Mouse (Mus musculus) stomach, embryonic 15.5 days (tissue): ENCODE data around the gene Zfp644. TPM values are rescaled to one million over a fixed set of nuclear protein-coding genes. Genes with fewer than 3 reads are reported as not detected.

ENCODE experiments used
- ATAC-seq: fragments of 200-750 bp; cut with Nextera tagmentation; 2 replicates; pipeline ENCODE4 v1.8.0; 2017; ENCODE audit warnings: low read depth, moderate number of reproducible peaks, moderate TSS enrichment; ENCODE audit not compliant: insufficient read depth, low FRiP score
- H3K27ac ChIP-seq: fragments of 300-500 bp; sonication (generic); 2 replicates; pipeline ENCODE4 v1.5.1; 2015; ENCODE audit warnings: mild to moderate bottlenecking, inconsistent platforms
- H3K27me3 ChIP-seq: fragments of 300-500 bp; sonication (generic); replicated peaks from 2 replicates; pipeline ENCODE4 v1.6.1; 2015; ENCODE audit warnings: inconsistent platforms
- H3K36me3 ChIP-seq: fragments of 300-500 bp; sonication (generic); 2 replicates; pipeline ENCODE4 v1.6.1; 2015; ENCODE audit warnings: inconsistent platforms
- H3K4me1 ChIP-seq: fragments of 300-500 bp; sonication (generic); 2 replicates; pipeline ENCODE4 v1.6.1; 2015; ENCODE audit warnings: inconsistent platforms
- H3K4me2 ChIP-seq: fragments of 300-500 bp; sonication (generic); 2 replicates; pipeline ENCODE4 v1.6.1; 2015; ENCODE audit warnings: mild to moderate bottlenecking, inconsistent platforms
- H3K4me3 ChIP-seq: fragments of 300-500 bp; sonication (generic); replicated peaks from 2 replicates; pipeline ENCODE4 v1.5.1; 2015; ENCODE audit warnings: inconsistent platforms
- H3K9ac ChIP-seq: fragments of 300-500 bp; sonication (generic); 2 replicates; pipeline ENCODE4 v1.6.1; 2015; ENCODE audit warnings: inconsistent platforms
- H3K9me3 ChIP-seq: fragments of 300-500 bp; sonication (generic); 2 replicates; pipeline ENCODE4 v1.6.1; 2016; ENCODE audit warnings: inconsistent platforms
- WGBS: fragments of 180-500 bp; shearing (Covaris S2); methylation state at CpG from one replicate; pipeline ENCODE4 v1.1.7; 2015; 5-methylcytosine and 5-hydroxymethylcytosine counted together
- polyA plus RNA-seq: library from polyadenylated mRNA; unstranded; fragments of >200 nt; fragmentation: Nextera tagmentation; extraction: Ambion mirVana; gene quantifications from 2 replicates; pipeline ENCODE4 v1.2.1, GENCODE M21; 2015

Zfp644 gene
- polyA plus RNA-seq, 1 experiment from 2014 or later: 51.9 TPM

DNA sequence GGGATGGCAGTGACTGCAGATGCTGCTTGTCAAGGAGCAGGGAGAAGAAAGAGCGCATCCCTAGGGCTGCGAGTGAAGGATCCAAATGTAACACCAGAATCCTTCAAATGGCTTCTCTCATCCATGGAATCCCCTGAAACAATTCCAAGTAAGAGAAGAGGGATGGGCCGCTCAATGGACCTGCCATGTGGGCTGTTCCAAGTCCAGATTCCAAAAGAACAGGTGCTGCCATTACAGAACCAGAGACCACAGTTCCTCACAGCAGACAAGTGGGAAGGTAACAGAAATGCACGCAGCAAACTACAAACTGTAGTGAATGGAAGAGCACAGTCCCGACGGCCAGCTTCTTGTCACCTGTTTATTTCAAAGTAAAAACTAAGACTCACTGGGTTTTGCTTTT, 76.6 kb downstream of the Zfp644 start:
- ATAC-seq: no peak
- H3K27ac ChIP-seq: no peak overlapping the region
- no peaks in the 10 kb centered on the region for H3K27me3 ChIP-seq
- no peak overlapping the region for H3K4me2 ChIP-seq
- H3K4me1 ChIP-seq: no peaks in the 10 kb centered on the region
- no peaks in the 10 kb centered on the region for H3K9me3 ChIP-seq
- no peak overlapping the region for H3K9ac ChIP-seq
- no peak overlapping the region for H3K4me3 ChIP-seq
- WGBS: 87% methylated on average over 6 of the region's 6 CpGs
- peaks cover 9% of the 10 kb centered on the region; the same call in 1 of the 2 replicates for H3K36me3 ChIP-seq

DNA sequence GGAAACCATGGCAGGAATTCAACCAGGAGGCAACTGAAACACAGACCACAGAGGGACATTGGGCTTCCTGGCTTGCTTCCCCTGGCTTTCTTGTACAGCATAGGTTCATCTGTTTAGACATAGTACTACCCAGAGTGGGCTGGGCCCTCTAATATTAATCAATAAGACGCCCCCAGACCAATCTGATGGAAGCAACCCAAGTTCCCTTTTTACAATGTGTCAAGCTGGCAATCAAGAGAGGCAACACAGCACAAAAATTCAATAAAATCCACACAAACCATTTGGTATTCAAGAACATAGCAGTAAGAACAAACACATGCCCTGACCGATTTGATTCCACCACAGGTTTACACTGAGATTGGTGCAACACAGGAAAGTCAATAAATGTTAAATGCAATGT, 82.1 kb downstream of the Zfp644 start:
- WGBS: 74% methylated on average over 2 of the region's 2 CpGs
- H3K4me1 ChIP-seq: no peaks in the 10 kb centered on the region
- no peak overlapping the region for H3K9ac ChIP-seq
- H3K9me3 ChIP-seq: no peaks in the 10 kb centered on the region
- H3K27me3 ChIP-seq: no peaks in the 10 kb centered on the region
- H3K36me3 ChIP-seq: no peaks in the 10 kb centered on the region
- no peak for ATAC-seq
- no peak overlapping the region for H3K4me2 ChIP-seq
- H3K4me3 ChIP-seq: no peak overlapping the region
- no peak overlapping the region for H3K27ac ChIP-seq

DNA sequence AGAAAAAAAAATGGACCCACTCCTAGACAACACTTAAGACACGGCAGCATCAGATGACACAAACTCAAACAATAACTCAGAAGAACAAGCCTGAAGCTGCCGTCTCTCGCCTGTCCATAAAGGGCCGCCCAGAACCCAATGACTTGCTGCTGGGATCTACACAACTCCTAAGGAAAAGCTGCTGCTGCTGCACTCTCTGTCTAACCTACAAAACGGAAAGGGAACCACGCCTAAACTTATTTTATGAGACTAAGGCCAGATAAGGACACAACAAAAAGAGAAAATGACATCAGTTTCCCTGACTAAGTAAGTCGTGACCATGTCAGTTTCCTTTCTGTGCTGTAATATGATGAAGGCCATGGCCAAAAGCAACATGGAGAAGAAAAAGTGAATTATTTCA, 82.5 kb downstream of the Zfp644 start:
- Histone ChIP-seq H3K27me3 (no peaks in the 10 kb centered on the region), H3K4me1 (no peaks in the 10 kb centered on the region), H3K27ac (no peak overlapping the region), H3K4me2 (no peak overlapping the region), H3K4me3 (no peak overlapping the region), H3K36me3 (no peaks in the 10 kb centered on the region), H3K9ac (no peak overlapping the region), H3K9me3 (no peaks in the 10 kb centered on the region)
- no peak for ATAC-seq
- WGBS: 69% methylated on average over 7 of the region's 7 CpGs

DNA sequence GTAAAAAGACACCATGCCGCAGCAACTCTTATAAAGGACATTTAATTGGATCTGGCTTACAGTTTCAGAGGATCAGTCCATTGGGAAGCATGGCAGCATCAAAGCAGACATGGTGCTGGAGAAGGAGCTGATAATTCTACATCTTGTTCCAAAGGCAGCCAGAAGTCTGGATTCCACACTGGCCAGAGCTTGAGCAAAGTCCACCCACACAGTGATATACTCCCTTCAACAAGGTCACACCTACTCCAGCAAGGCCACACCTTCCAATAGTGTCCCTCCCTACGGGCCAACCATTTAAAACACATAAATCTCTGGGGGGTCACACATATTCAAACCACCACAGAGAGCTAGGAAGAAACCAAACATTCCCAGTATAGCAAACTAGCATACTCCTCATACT, 84.9 kb downstream of the Zfp644 start:
- Histone ChIP-seq H3K4me2 (no peak overlapping the region), H3K4me1 (no peaks in the 10 kb centered on the region), H3K27me3 (no peaks in the 10 kb centered on the region), H3K9me3 (no peaks in the 10 kb centered on the region), H3K9ac (no peak overlapping the region), H3K36me3 (no peaks in the 10 kb centered on the region; the same call in 1 of the 2 replicates), H3K4me3 (no peak overlapping the region), H3K27ac (no peak overlapping the region)
- ATAC-seq: no peak
- WGBS: 81% methylated on average over 2 of the region's 2 CpGs

GRCm38 (mm10) chr5:106608798-106609197, 88.3 kb downstream of the Zfp644 start, which contains the start of gene Gm17304:
Gm17304 (plus strand) TSS chr5:106609098.
- ATAC-seq: no peak
- no peaks in the 10 kb centered on the region for H3K27me3 ChIP-seq
- 83% methylated on average over 4 of the region's 4 CpGs for WGBS
- no peak within 1 kb of the TSS for H3K4me2 ChIP-seq
- no peaks in the 10 kb centered on the region for H3K9me3 ChIP-seq
- H3K27ac ChIP-seq: no peak within 1 kb of the TSS
- no peak within 1 kb of the TSS for H3K9ac ChIP-seq
- no peaks in the 10 kb centered on the region; the same call in 1 of the 2 replicates for H3K36me3 ChIP-seq
- H3K4me3 ChIP-seq: no peak within 1 kb of the TSS
- no peaks in the 10 kb centered on the region for H3K4me1 ChIP-seq

- no peaks in the 10 kb centered on the region for H3K9me3 ChIP-seq
- WGBS: 70% methylated on average over 5 of the region's 5 CpGs
- H3K4me1 ChIP-seq: no peaks in the 10 kb centered on the region
- H3K4me3 ChIP-seq: no peak overlapping the region
- no peak overlapping the region for H3K27ac ChIP-seq
- H3K27me3 ChIP-seq: no peaks in the 10 kb centered on the region
- no peak overlapping the region for H3K9ac ChIP-seq
- H3K36me3 ChIP-seq: no peaks in the 10 kb centered on the region; the same call in 1 of the 2 replicates
- H3K4me2 ChIP-seq: no peak overlapping the region
- ATAC-seq: no peak
These were observed 90.0 kb downstream of the Zfp644 start for GRCm38 (mm10) chr5:106607081-106607480.

GRCm38 (mm10) chr5:106605096-106605495, 92.0 kb downstream of the Zfp644 start:
- Histone ChIP-seq H3K4me2 (no peak overlapping the region), H3K9me3 (no peaks in the 10 kb centered on the region), H3K4me1 (no peaks in the 10 kb centered on the region), H3K27ac (no peak overlapping the region), H3K36me3 (no peaks in the 10 kb centered on the region; the same call in 1 of the 2 replicates), H3K9ac (no peak overlapping the region), H3K4me3 (no peak overlapping the region), H3K27me3 (no peaks in the 10 kb centered on the region)
- 86% methylated on average over 6 of the region's 6 CpGs for WGBS
- no peak for ATAC-seq

DNA sequence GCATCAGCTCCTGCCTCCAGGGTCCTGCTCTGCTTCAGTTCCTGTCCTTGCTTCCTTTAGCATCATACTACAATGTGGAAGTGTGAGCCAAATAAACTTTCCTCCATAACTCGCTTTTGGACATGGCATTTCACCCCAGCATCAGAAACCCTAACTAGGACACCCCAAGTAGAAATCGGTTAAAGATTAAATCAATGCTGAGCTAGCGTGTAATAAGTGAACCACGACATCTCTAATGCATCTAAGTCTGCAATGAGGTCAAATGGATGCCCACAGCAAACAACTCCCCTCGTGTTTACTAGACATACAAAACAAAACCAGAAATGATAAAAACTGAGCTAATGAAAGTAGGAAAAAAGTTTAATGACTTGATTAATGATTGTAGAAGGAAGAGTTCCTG, 92.7 kb downstream of the Zfp644 start:
- H3K9me3 ChIP-seq: no peaks in the 10 kb centered on the region
- H3K4me3 ChIP-seq: no peak overlapping the region
- no peaks in the 10 kb centered on the region for H3K27me3 ChIP-seq
- H3K36me3 ChIP-seq: no peaks in the 10 kb centered on the region; the same call in 1 of the 2 replicates
- H3K4me1 ChIP-seq: no peaks in the 10 kb centered on the region
- H3K9ac ChIP-seq: no peak overlapping the region
- no peak overlapping the region for H3K27ac ChIP-seq
- no peak overlapping the region for H3K4me2 ChIP-seq
- ATAC-seq: no peak
- 86% methylated on average over 5 of the region's 5 CpGs for WGBS

- Histone ChIP-seq H3K4me1 (no peaks in the 10 kb centered on the region), H3K27me3 (no peaks in the 10 kb centered on the region), H3K36me3 (no peaks in the 10 kb centered on the region), H3K4me3 (no peak overlapping the region), H3K27ac (no peak overlapping the region), H3K9ac (no peak overlapping the region), H3K4me2 (no peak overlapping the region), H3K9me3 (no peaks in the 10 kb centered on the region)
- WGBS: 87% methylated on average over 8 of the region's 8 CpGs
- ATAC-seq: no peak
These were observed 97.6 kb downstream of the Zfp644 start for GRCm38 (mm10) chr5:106599482-106599881.

GRCm38 (mm10) chr5:106597472-106597871, 99.6 kb downstream of the Zfp644 start:
- Histone ChIP-seq H3K4me3 (no peak overlapping the region), H3K4me2 (no peak overlapping the region), H3K27me3 (no peaks in the 10 kb centered on the region), H3K9me3 (no peaks in the 10 kb centered on the region), H3K27ac (no peak overlapping the region), H3K36me3 (no peaks in the 10 kb centered on the region), H3K9ac (no peak overlapping the region), H3K4me1 (no peaks in the 10 kb centered on the region)
- ATAC-seq: no peak
- WGBS: 88% methylated on average over 2 of the region's 2 CpGs

GRCm38 (mm10) chr5:106594388-106594787, 102.7 kb downstream of the Zfp644 start:
- no peaks in the 10 kb centered on the region for H3K4me1 ChIP-seq
- no peak overlapping the region for H3K4me2 ChIP-seq
- H3K9me3 ChIP-seq: no peaks in the 10 kb centered on the region
- H3K4me3 ChIP-seq: no peak overlapping the region
- H3K36me3 ChIP-seq: no peaks in the 10 kb centered on the region
- no peak for ATAC-seq
- no peak overlapping the region for H3K27ac ChIP-seq
- no peak overlapping the region for H3K9ac ChIP-seq
- no peaks in the 10 kb centered on the region for H3K27me3 ChIP-seq

- 93% methylated on average over 5 of the region's 5 CpGs for WGBS
- no peaks in the 10 kb centered on the region for H3K27me3 ChIP-seq
These were observed 106.4 kb downstream of the Zfp644 start for GRCm38 (mm10) chr5:106590686-106591085.

DNA sequence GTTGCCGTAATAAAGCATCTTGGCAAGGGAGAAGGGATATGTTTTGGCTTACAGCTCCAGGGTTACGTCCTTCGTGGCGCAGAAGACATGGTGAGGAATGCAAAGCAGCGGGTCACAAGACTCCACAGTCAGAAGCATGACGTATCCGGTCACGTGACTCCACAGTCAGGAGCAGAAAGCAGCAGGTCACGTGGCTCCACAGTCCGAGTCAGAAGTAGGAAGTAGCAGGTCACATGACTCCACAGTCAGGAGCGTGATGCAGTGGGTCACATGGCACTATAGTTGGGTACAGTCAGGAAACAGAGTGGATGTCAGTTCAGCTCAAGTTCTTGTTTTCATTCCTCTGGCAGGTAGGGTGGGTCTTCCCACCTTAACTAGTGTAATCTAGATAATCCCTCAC, 107.4 kb downstream of the Zfp644 start:
- no peak overlapping the region for H3K27ac ChIP-seq
- H3K9ac ChIP-seq: no peak overlapping the region
- no peaks in the 10 kb centered on the region for H3K4me1 ChIP-seq
- H3K9me3 ChIP-seq: no peaks in the 10 kb centered on the region
- 89% methylated on average over 11 of the region's 11 CpGs for WGBS
- ATAC-seq: no peak
- no peak overlapping the region for H3K4me3 ChIP-seq
- no peak overlapping the region for H3K4me2 ChIP-seq
- H3K36me3 ChIP-seq: no peaks in the 10 kb centered on the region
- no peaks in the 10 kb centered on the region for H3K27me3 ChIP-seq

More at GRCm38 (mm10) chr5:106590686-106591085, 106.4 kb downstream of the Zfp644 start:
- no peaks in the 10 kb centered on the region for H3K9me3 ChIP-seq
- no peaks in the 10 kb centered on the region for H3K36me3 ChIP-seq
- H3K4me2 ChIP-seq: no peak overlapping the region
- ATAC-seq: no peak
- no peaks in the 10 kb centered on the region for H3K4me1 ChIP-seq
- no peak overlapping the region for H3K9ac ChIP-seq
- H3K4me3 ChIP-seq: no peak overlapping the region
- H3K27ac ChIP-seq: no peak overlapping the region
